Mouse (Mus musculus): ENCODE data around the gene Soga3.

Gene Soga3

DNA sequence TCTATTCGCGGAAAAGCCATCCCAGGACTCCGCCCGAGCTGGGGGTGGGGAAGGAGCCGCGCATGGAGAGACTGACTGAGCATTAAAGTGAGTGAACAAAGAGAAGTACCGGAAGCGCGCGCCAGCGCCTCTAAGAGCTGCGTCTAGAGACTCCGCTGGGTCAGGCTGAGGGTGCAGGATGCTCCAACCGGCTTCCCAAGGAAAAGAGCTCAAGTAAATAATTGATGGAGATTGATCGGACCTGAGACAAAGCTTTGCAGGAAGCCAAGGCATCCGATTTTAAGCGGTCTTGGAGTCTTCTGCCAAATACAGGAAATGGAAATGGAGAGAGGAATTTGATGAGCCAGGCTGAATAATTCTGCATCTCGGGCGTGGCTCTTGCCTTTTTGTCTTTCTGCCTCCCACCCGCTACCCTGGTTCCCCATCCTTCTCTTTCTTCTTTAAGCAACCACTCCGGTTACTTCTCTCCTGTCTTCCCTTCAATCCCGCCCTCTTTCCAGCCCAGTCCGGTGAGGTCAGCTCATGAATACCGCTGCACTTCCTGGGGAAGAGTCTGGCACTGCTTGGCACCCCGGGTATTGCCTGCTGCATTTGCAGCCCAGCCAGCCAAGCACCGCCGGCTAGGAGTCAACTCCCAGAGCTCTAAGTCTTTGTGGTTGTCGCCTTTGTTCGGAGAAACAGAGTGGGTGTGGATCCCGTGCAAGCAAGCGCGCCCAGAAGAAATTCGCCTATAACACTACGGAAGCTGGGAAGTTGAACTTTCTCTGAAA lies at the start of gene Soga3:
TSS of gene Soga3 (plus strand) at position 274 of the 770 bp plus-strand sequence.
- DNase-seq (ENCODE audit: low spot score): no peak

DNA sequence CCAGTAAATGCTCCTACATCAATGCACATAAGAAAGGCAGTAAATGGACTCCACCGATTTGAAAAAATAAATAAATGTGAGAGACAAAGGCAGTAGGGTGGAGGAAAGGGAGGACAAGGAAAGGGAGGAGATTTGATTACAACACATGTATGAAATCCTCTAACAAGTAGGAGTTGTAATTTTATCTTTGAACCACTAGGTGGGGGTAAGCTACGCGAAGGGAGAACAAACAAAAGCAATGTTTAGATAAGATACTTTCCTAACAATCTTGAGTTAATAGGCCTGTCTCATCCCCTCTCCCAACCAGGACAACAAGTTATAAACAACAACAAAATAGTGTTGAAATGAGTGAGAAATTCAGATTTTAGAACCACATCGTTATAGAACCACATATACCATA lies 36.7 kb upstream of the Soga3 start:
- no peak for DNase-seq (ENCODE audit: low spot score)

DNA sequence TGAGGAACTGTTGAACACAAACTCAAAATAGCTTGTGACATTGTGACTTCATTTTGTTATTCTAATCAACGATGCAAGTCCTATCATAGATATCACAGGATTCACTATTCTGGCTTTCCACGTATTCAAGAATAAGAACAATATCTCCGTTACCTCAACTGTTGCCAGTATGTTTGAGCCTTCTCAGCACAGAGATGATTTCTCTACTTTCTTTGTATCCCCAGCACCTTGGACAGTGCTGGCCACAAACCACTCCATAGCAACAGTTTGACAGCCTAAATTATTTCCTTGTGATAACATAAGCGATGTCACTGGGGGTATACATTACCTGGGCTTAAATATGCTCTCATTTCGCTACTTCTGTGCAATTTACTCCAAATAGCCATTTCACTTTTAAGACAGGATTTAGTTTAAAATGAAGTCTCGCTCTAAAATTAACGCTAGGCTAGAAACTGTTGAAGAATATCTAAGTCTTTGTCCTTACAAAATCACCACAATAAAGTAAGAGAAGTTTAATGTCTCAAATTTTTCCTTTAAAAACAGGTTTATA lies 1.0 kb upstream of the Soga3 start:
- DNase-seq (ENCODE audit: low spot score): no peak

DNA sequence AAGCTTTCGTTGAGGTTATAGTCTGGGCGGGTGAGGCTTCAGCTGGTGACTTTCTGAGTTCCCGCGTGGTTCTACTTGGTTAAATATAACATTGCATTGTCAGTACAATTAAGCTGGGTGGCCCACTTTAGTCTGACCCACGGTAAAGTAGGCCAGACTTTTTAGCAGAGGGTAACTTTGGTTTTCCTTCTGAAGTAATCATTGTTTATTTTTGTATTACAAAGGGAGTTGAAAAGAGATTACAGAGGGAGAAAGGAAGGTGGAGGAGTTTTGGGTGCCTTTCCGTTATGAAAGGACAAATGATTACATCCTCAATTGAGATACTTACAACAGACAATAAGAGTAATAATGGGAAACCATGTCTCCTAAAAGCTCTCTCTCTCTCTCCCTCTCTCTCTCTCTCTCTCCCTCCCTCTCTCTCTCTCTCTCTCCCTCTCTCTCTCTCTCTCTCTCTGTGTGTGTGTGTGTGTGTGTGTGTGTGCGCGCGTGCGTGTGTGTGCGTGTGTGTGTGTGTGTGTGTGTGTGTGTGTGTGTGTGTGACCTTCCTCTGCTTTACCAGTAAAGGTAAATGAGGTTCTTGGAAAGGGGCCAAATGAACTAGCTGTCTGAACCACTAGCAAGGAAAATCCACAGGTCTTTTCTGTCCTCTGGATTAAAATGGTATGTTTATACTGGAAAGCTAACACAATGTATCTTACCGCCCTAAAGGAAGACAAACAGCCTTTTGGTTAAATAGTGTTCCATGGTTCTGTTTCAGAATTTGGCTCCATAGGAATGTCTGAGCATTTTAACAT lies 1.2 kb downstream of the Soga3 start:
- no peak for DNase-seq (ENCODE audit: low spot score)

GRCm38 (mm10) chr10:29146198-29146857 lies 2.7 kb downstream of the Soga3 start:
- DNase-seq (ENCODE audit: low spot score): no peak

GRCm38 (mm10) chr10:29146858-29147640 lies 3.4 kb downstream of the Soga3 start:
- peak; percentile 1 for DNase-seq (ENCODE audit: low spot score)

DNA sequence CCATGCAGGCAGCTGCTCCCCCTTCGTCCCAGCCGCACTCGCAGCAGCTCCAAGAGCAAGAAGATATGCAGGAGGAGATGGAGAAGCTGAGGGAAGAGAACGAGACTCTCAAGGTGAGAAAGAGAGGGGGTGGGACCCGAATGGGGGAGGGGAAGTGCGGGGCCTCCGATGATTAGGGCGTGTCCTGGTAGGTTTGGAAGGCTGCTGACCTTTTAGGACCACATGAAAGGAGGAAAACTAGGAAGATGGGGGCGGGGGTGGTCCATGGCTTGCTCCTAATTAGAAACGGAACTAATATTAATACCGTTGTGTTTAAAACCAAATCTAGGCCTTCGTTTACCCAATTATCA lies 4.0 kb downstream of the Soga3 start:
- DNase-seq (ENCODE audit: low spot score): no peak

DNA sequence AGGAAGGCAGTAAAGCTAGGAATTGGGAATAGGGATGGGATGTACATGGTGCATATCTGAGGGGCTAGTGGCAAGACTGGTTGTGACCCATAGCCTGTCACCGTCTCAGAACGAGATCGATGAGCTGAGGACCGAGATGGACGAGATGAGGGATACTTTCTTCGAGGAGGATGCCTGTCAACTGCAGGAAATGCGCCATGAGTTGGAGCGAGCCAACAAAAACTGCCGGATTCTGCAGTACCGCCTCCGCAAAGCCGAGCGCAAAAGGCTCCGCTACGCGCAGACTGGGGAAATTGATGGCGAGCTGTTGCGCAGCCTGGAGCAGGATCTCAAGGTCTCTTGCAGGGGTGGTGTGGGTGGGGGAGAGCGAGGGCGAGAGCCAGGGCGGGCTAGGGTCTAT lies 4.4 kb downstream of the Soga3 start:
- no peak for DNase-seq (ENCODE audit: low spot score)

DNA sequence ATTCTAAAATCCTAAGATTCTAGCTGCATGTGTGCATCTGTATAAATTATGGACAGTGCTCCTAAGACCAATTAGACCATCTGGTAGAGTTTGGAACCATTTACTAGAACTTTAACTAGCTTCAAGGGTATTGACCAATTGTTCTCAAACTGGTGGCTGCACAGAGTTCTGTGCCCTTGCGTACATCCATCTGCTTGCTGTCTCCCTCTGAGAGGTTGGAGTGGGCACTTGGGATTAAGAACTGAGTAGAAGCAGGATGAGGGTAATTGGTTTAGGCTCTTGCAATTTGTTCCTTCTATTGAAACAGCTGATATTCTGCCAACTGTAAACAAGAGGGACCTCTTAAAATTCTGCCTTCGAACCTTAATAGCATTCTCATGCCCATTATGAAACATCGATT lies 11.7 kb downstream of the Soga3 start:
- no peak for DNase-seq (ENCODE audit: low spot score)

GRCm38 (mm10) chr10:29161664-29162063 lies 18.0 kb downstream of the Soga3 start:
- no peak for DNase-seq (ENCODE audit: low spot score)

- no peak for DNase-seq (ENCODE audit: low spot score)
Measured at GRCm38 (mm10) chr10:29173778-29174177, 30.1 kb downstream of the Soga3 start.

DNA sequence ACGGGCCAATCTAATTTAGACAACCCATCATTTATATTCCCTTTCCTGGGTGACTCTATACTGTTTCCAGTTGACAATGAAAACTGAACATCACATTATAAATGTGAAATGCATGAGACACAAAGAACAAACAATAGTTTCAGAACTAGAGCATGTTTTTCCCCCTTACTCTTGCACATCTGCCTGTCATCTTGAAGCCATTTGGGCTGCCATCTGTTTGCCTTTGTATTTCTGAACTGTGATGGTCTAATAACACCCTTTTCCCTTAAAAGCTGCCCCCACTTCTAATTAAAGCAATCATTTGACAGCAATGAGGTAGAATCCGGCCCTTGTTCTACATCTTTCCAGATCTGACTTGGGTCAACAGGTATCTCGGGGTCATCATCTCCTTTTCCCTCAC lies 32.0 kb downstream of the Soga3 start:
- no peak for DNase-seq (ENCODE audit: low spot score)

- DNase-seq (ENCODE audit: low spot score): no peak
Measured at GRCm38 (mm10) chr10:29176881-29177280, 33.2 kb downstream of the Soga3 start.

GRCm38 (mm10) chr10:29178003-29178402 lies 34.4 kb downstream of the Soga3 start:
- DNase-seq (ENCODE audit: low spot score): no peak

DNA sequence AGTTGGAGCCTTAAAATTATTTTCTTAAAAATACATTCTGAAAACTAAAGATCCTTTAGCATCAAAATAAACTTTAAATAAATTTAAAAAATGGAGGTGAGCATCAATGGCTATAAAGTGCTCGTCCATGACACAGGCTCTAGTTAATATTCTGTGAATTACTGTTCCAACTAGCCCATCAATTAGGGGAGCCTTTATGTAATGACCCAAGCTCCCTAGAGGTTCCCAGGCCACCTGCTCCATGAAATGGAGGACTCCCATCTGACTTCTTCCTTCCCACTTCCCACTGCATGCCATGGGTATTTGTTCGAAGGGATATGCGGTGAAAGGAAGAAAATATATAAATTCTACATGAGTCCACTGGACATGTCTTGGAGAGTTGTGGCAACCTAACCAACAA lies 36.6 kb downstream of the Soga3 start:
- no peak for DNase-seq (ENCODE audit: low spot score)

DNA sequence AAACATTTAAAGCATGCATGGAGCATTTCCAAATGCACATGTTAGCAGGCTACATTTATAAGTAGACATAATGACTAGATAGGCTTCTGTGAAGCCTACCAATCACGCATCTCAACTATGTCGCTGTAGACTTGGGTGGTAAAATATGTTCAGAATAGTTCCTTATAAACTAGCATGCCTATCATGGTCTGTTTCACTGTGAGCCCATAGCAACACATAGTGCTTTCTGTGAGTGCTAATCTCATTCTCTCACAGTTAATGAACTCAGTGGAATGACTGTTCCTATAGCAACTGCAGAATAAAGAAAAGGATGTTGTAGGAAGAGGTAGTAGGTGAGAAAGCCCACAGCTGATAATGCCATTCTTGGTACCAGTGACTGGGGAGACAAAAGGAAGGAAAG lies 37.4 kb downstream of the Soga3 start:
- no peak for DNase-seq (ENCODE audit: low spot score)

GRCm38 (mm10) chr10:29193769-29194168 lies 50.1 kb downstream of the Soga3 start:
- no peak for DNase-seq (ENCODE audit: low spot score)

DNA sequence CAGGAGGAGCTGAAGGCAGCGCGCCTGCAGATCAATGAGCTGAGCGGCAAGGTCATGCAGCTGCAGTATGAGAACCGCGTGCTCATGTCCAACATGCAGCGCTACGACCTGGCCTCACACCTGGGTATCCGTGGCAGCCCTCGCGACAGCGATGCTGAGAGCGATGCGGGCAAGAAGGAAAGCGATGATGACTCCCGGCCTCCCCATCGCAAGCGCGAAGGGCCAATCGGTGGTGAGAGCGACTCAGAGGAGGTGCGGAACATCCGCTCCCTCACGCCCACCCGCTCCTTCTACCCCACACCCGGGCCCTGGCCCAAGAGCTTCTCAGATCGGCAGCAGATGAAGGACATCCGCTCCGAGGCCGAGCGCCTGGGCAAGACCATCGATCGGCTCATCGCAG lies 53.2 kb downstream of the Soga3 start:
- no peak for DNase-seq (ENCODE audit: low spot score)

DNA sequence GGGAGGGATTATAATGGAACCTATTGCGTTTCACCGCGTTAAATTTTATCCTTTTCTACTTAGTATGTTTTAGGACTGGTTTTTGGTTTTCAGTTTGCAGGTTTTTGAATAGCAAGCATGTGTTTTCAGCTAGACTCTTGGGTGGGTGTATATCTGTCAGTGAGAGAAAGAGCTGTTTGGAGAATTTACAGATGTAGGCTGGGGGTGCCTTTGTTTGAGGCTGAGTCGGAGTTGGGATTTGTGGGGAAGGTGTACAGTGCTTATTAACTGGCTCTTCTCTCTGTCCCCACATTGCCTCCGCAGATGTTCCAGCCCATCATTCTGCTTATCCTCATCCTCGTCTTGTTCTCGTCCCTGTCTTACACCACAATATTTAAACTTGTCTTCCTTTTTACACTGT lies 55.0 kb downstream of the Soga3 start, which contains the start of gene Gm49353:
TSS of gene Gm49353 (plus strand) at position 313 of the 400 bp plus-strand sequence.
- DNase-seq (ENCODE audit: low spot score): no peak

DNA sequence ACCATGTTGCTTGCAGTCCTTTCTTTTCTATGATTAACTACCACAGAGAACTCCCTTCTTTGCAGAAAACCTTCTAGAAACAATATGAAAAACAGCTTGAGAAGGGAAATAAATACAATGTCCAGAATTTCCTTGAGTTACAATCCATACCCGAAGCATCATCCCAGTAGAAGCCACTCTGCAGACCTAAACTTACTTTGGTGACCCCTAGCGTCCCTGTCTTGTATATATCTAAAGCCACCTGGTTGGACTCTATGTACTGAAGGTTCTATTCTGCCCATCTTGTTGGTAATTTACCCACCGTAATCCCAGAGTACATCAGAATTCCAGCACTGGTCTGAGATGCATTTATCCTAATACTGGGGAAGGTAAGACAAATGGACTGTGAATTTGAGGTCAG lies 56.2 kb downstream of the Soga3 start:
- DNase-seq (ENCODE audit: low spot score): no peak

DNA sequence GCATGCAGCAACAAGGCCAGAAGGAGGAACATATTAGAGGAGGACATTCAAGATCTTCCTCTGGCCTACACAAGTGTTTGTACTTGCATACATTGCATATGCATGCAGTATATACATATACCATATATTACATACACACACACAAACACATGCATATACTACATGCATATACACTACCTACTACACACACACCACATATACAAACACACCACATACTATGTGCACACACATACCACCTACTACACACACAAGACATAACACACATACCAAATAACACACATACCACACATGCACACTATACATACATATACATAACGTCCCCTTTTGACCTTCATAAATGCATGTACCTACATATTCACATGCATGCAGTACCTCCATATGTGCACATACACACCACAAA lies 57.0 kb downstream of the Soga3 start:
- no peak for DNase-seq (ENCODE audit: low spot score)

- no peak for DNase-seq (ENCODE audit: low spot score)
Measured at GRCm38 (mm10) chr10:29206730-29207129, 63.1 kb downstream of the Soga3 start.

All from spleen, adult 12 weeks (tissue).